Mouse (Mus musculus) hindbrain, embryonic 14.5 days (tissue): ENCODE measurements around the gene Tex45. TPM values are rescaled to one million over a fixed set of nuclear protein-coding genes. Genes with fewer than 3 reads are reported as not detected.

ENCODE experiments used
- ATAC-seq: fragments of 200-750 bp; cut with Nextera tagmentation; 2 replicates; pipeline ENCODE4 v1.8.0; 2017; ENCODE audit warnings: moderate number of reproducible peaks, mild to moderate bottlenecking, moderate TSS enrichment, moderate library complexity; ENCODE audit not compliant: low FRiP score
- DNase-seq: peaks from one replicate; pipeline ENCODE4 v3.0.0-alpha.2; 2015; ENCODE audit warnings: low spot score
- H3K27ac ChIP-seq: fragments of 300-500 bp; sonication (generic); 2 replicates; pipeline ENCODE4 v1.5.1; 2014; ENCODE audit warnings: mild to moderate bottlenecking, moderate library complexity
- H3K27me3 ChIP-seq: fragments of 300-500 bp; sonication (generic); 2 replicates; pipeline ENCODE4 v1.6.1; 2014; ENCODE audit warnings: mild to moderate bottlenecking, low read length, mixed read lengths; ENCODE audit not compliant: control insufficient read depth, insufficient read depth
- H3K36me3 ChIP-seq: fragments of 300-500 bp; sonication (generic); replicated peaks from 2 replicates; pipeline ENCODE4 v1.6.1; 2014; ENCODE audit not compliant: control insufficient read depth, insufficient read depth
- H3K4me1 ChIP-seq: fragments of 300-500 bp; sonication (generic); replicated peaks from 2 replicates; pipeline ENCODE4 v1.6.1; 2014; ENCODE audit warnings: antibody characterized with exemption, low read length, mixed read lengths; ENCODE audit not compliant: control insufficient read depth, insufficient read depth
- H3K4me2 ChIP-seq: fragments of 300-500 bp; sonication (generic); replicated peaks from 2 replicates; pipeline ENCODE4 v1.6.1; 2014; ENCODE audit warnings: mild to moderate bottlenecking, moderate library complexity
- H3K4me3 ChIP-seq: fragments of 300-500 bp; sonication (generic); replicated peaks from 2 replicates; pipeline ENCODE4 v1.5.1; 2014; ENCODE audit warnings: mild to moderate bottlenecking, low read length
- H3K9ac ChIP-seq: fragments of 300-500 bp; sonication (generic); 2 replicates; pipeline ENCODE4 v1.6.1; 2014
- H3K9me3 ChIP-seq: fragments of 300-500 bp; sonication (generic); 2 replicates; pipeline ENCODE4 v1.6.1; 2016; ENCODE audit warnings: low read length; ENCODE audit not compliant: control insufficient read depth
- WGBS: fragments of 180-500 bp; shearing (Covaris S2); extraction: QIAGEN DNeasy Blood & Tissue Kit; methylation state at CpG from one replicate; pipeline ENCODE4 v1.1.7; 2014; 5-methylcytosine and 5-hydroxymethylcytosine counted together
- polyA plus RNA-seq: library from polyadenylated mRNA; unstranded; fragments of >200 nt; fragmentation: Nextera tagmentation; extraction: Ambion mirVana; gene quantifications from 2 replicates; pipeline ENCODE4 v1.2.1, GENCODE M21; 2014

Gene Tex45
- polyA plus RNA-seq, 1 experiment from 2014 or later, result 0.39 TPM

GRCm38 (mm10) chr8:3498583-3498982, 27.9 kb downstream of the Tex45 start:
- Histone ChIP-seq H3K9ac (no peak overlapping the region), H3K4me1 (peaks cover 31% of the 10 kb centered on the region), H3K4me2 (peak overlapping the region; percentile 88; the same call in 1 of the 2 replicates), H3K27ac (no peak overlapping the region), H3K27me3 (no peaks in the 10 kb centered on the region), H3K4me3 (no peak overlapping the region), H3K36me3 (peaks cover 31% of the 10 kb centered on the region), H3K9me3 (no peaks in the 10 kb centered on the region; the same call in 1 of the 2 replicates)
- DNase-seq (no peak), ATAC-seq (no peak)
- 93% methylated on average over 3 of the region's 3 CpGs for WGBS

- ATAC-seq (no peak; the same call in 1 of the 2 replicates), DNase-seq (peak; percentile 32)
- peak overlapping the region; percentile 92 for H3K27ac ChIP-seq
- peaks cover 25% of the 10 kb centered on the region for H3K4me1 ChIP-seq
- WGBS, result 9% methylated on average over 8 of the region's 8 CpGs
- H3K4me3 ChIP-seq, result peak overlapping the region; percentile 91
- H3K9me3 ChIP-seq, result no peaks in the 10 kb centered on the region; the same call in 1 of the 2 replicates
- peak overlapping the region; percentile 88 for H3K4me2 ChIP-seq
- peak overlapping the region; percentile 86 for H3K9ac ChIP-seq
- H3K36me3 ChIP-seq, result peaks cover 31% of the 10 kb centered on the region
- no peaks in the 10 kb centered on the region for H3K27me3 ChIP-seq
These were observed 29.1 kb downstream of the Tex45 start for GRCm38 (mm10) chr8:3499751-3500150.

GRCm38 (mm10) chr8:3500235-3501090, 29.8 kb downstream of the Tex45 start, which contains the start of gene Mcoln1:
Mcoln1 (plus strand) TSS chr8:3500457.
- WGBS, result under 1% methylated on average over 70 of the region's 70 CpGs
- Histone ChIP-seq H3K4me3 (peak within 1 kb of the TSS; percentile 91), H3K36me3 (peaks cover 26% of the 10 kb centered on the region), H3K27me3 (no peaks in the 10 kb centered on the region), H3K9ac (peak within 1 kb of the TSS; percentile 86), H3K4me1 (peaks cover 25% of the 10 kb centered on the region), H3K9me3 (no peaks in the 10 kb centered on the region; the same call in 1 of the 2 replicates), H3K27ac (peak within 1 kb of the TSS; percentile 92), H3K4me2 (peak within 1 kb of the TSS; percentile 88)
- peak; percentile 91 for ATAC-seq
- peak; percentile 99 for DNase-seq

- Histone ChIP-seq H3K4me1 (peaks cover 23% of the 10 kb centered on the region), H3K9me3 (no peaks in the 10 kb centered on the region), H3K4me2 (no peak overlapping the region), H3K36me3 (peaks cover 26% of the 10 kb centered on the region), H3K9ac (no peak overlapping the region; the same call in 1 of the 2 replicates), H3K27ac (no peak overlapping the region), H3K27me3 (no peaks in the 10 kb centered on the region), H3K4me3 (peak overlapping the region; percentile 91; the same call in 1 of the 2 replicates)
- DNase-seq (no peak), ATAC-seq (no peak)
- WGBS, result 83% methylated on average over 4 of the region's 4 CpGs
These were observed 31.6 kb downstream of the Tex45 start for GRCm38 (mm10) chr8:3502217-3502616.

GRCm38 (mm10) chr8:3507979-3508754, 37.5 kb downstream of the Tex45 start:
- Histone ChIP-seq H3K9me3 (no peaks in the 10 kb centered on the region), H3K27me3 (no peaks in the 10 kb centered on the region), H3K9ac (no peak overlapping the region), H3K4me2 (no peak overlapping the region), H3K36me3 (peaks cover 76% of the 10 kb centered on the region), H3K4me3 (no peak overlapping the region), H3K4me1 (no peaks in the 10 kb centered on the region), H3K27ac (no peak overlapping the region)
- WGBS, result 89% methylated on average over 6 of the region's 6 CpGs
- ATAC-seq, result no peak
- no peak for DNase-seq

GRCm38 (mm10) chr8:3514681-3515247, 44.1 kb downstream of the Tex45 start:
- peak overlapping the region; percentile 54 for H3K4me3 ChIP-seq

GRCm38 (mm10) chr8:3515260-3515671, 44.6 kb downstream of the Tex45 start, which contains the start of gene Pnpla6:
Pnpla6 (plus strand) TSS chr8:3515384.
- no peaks in the 10 kb centered on the region for H3K27me3 ChIP-seq
- ATAC-seq (peak; percentile 71), DNase-seq (peak; percentile 84)
- no peaks in the 10 kb centered on the region for H3K9me3 ChIP-seq
- H3K4me3 ChIP-seq, result peak within 1 kb of the TSS; percentile 54
- H3K4me1 ChIP-seq, result 0 out of 2 replicates have a peak, but pooled peaks cover 11% of the 10 kb centered on the region
- peak within 1 kb of the TSS; percentile 86 for H3K4me2 ChIP-seq
- H3K36me3 ChIP-seq, result peaks cover 38% of the 10 kb centered on the region
- H3K9ac ChIP-seq, result peak within 1 kb of the TSS; percentile 63
- WGBS, result 0% methylated on average over 25 of the region's 25 CpGs
- peak within 1 kb of the TSS; percentile 82 for H3K27ac ChIP-seq

More at GRCm38 (mm10) chr8:3514681-3515247, 44.1 kb downstream of the Tex45 start:
- Histone ChIP-seq H3K36me3 (peaks cover 43% of the 10 kb centered on the region), H3K4me1 (0 out of 2 replicates have a peak, but pooled peaks cover 11% of the 10 kb centered on the region), H3K4me2 (peak overlapping the region; percentile 86), H3K27ac (peak overlapping the region; percentile 82), H3K27me3 (no peaks in the 10 kb centered on the region), H3K9me3 (no peaks in the 10 kb centered on the region), H3K9ac (peak overlapping the region; percentile 63)
- ATAC-seq (no peak), DNase-seq (no peak)
- WGBS, result 35% methylated on average over 13 of the region's 13 CpGs

GRCm38 (mm10) chr8:3515771-3516417, 45.2 kb downstream of the Tex45 start:
- H3K36me3 ChIP-seq, result peaks cover 32% of the 10 kb centered on the region
- peak overlapping the region; percentile 63 for H3K9ac ChIP-seq
- ATAC-seq (peak; percentile 11), DNase-seq (peak; percentile 53)
- no peaks in the 10 kb centered on the region for H3K9me3 ChIP-seq
- H3K4me1 ChIP-seq, result 0 out of 2 replicates have a peak, but pooled peaks cover 11% of the 10 kb centered on the region
- WGBS, result under 1% methylated on average over 25 of the region's 25 CpGs
- peak overlapping the region; percentile 86 for H3K4me2 ChIP-seq
- H3K4me3 ChIP-seq, result peak overlapping the region; percentile 54
- no peaks in the 10 kb centered on the region for H3K27me3 ChIP-seq
- H3K27ac ChIP-seq, result peak overlapping the region; percentile 82
